Mouse (Mus musculus) kidney, adult 2 months (tissue): ENCODE results near the gene Iqschfp.

ENCODE experiments used
- CTCF ChIP-seq: fragments of 200-500 bp; conservative IDR thresholded peaks from 2 replicates; pipeline ENCODE4 v1.5.1; 2011; ENCODE audit warnings: low read depth, mild to moderate bottlenecking, control low read depth, low read length, moderate library complexity, mixed read lengths; ENCODE audit not compliant: insufficient read depth, insufficient read length
- POLR2A ChIP-seq: fragments of 200-500 bp; IDR thresholded peaks from one replicate; pipeline ENCODE4 v1.6.1; 2011; ENCODE audit warnings: low read depth, low read length, control low read depth

DNA sequence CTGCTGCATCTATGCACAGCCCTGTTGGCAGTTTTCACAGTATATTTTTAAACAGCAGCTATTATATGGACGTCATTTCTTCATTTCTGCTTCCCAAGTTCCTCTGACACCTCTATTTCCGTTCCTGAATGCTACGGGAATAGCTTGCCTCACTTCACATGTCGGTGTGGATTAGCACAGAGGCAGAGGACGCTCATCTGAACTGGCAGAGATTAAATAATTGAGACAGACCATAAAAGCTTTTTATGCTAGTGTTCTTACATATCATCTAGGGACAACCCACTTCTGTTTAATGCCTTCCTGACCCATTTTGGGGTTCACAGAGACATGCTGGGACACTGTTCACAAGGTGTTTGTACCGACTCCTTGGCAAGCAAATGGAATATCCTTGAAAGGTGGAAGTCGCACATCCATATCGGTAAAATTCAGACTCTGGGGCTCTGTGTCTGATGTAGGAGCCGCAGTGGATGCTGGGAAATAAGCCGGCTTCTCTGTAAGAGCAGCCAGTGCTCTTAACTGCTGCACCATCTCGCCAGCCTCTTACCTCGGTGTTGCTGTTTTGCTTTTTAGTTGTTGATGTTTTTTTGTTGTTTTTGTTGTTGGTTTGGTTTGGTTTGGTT lies 783.3 kb downstream of the Iqschfp start:
- TF ChIP-seq CTCF (no peak), POLR2A (no peak)
